Mouse (Mus musculus): ENCODE data around the gene Tenm4.

Gene Tenm4

GRCm38 (mm10) chr7:96170924-96171595 is at the start of gene Tenm4:
Gene Tenm4, plus strand, starts transcription at chr7:96171246.
- no peak for DNase-seq (ENCODE audit: low spot score)

- no peak for DNase-seq (ENCODE audit: low spot score)
Measured at GRCm38 (mm10) chr7:96130763-96131162, 40.3 kb upstream of the Tenm4 start.

GRCm38 (mm10) chr7:96131175-96131574 is 39.9 kb upstream of the Tenm4 start:
- no peak for DNase-seq (ENCODE audit: low spot score)

- no peak for DNase-seq (ENCODE audit: low spot score)
Measured at GRCm38 (mm10) chr7:96136497-96136961, 34.5 kb upstream of the Tenm4 start.

- no peak for DNase-seq (ENCODE audit: low spot score)
Measured at GRCm38 (mm10) chr7:96141876-96142275, 29.2 kb upstream of the Tenm4 start.

GRCm38 (mm10) chr7:96142973-96143596 is 28.0 kb upstream of the Tenm4 start:
- DNase-seq (ENCODE audit: low spot score), result no peak

- DNase-seq (ENCODE audit: low spot score), result no peak
Measured at GRCm38 (mm10) chr7:96147436-96147835, 23.6 kb upstream of the Tenm4 start.

- no peak for DNase-seq (ENCODE audit: low spot score)
Measured at GRCm38 (mm10) chr7:96148191-96148590, 22.9 kb upstream of the Tenm4 start.

GRCm38 (mm10) chr7:96151277-96151676 is 19.8 kb upstream of the Tenm4 start:
- no peak for DNase-seq (ENCODE audit: low spot score)

- no peak for DNase-seq (ENCODE audit: low spot score)
Measured at GRCm38 (mm10) chr7:96151961-96152360, 19.1 kb upstream of the Tenm4 start.

GRCm38 (mm10) chr7:96152431-96152830 is 18.6 kb upstream of the Tenm4 start:
- DNase-seq (ENCODE audit: low spot score), result no peak

- DNase-seq (ENCODE audit: low spot score), result no peak
Measured at GRCm38 (mm10) chr7:96152924-96153359, 18.1 kb upstream of the Tenm4 start.

GRCm38 (mm10) chr7:96154025-96154424 is 17.0 kb upstream of the Tenm4 start:
- no peak for DNase-seq (ENCODE audit: low spot score)

- DNase-seq (ENCODE audit: low spot score), result no peak
Measured at GRCm38 (mm10) chr7:96156481-96157255, 14.4 kb upstream of the Tenm4 start.

GRCm38 (mm10) chr7:96164141-96164540 is 6.9 kb upstream of the Tenm4 start:
- no peak for DNase-seq (ENCODE audit: low spot score)

- DNase-seq (ENCODE audit: low spot score), result no peak
Measured at GRCm38 (mm10) chr7:96168921-96169320, 2.1 kb upstream of the Tenm4 start.

GRCm38 (mm10) chr7:96171596-96172563 is 834 bp downstream of the Tenm4 start:
- no peak for DNase-seq (ENCODE audit: low spot score)

GRCm38 (mm10) chr7:96176781-96177180 is 5.7 kb downstream of the Tenm4 start:
- DNase-seq (ENCODE audit: low spot score), result no peak

- no peak for DNase-seq (ENCODE audit: low spot score)
Measured at GRCm38 (mm10) chr7:96181751-96182150, 10.7 kb downstream of the Tenm4 start.

- DNase-seq (ENCODE audit: low spot score), result no peak
Measured at GRCm38 (mm10) chr7:96183195-96183594, 12.1 kb downstream of the Tenm4 start.

GRCm38 (mm10) chr7:96185411-96185810 is 14.4 kb downstream of the Tenm4 start:
- no peak for DNase-seq (ENCODE audit: low spot score)

Measured in urinary bladder, postnatal 10 days (tissue).